Mouse (Mus musculus) retina, adult 2 months (tissue): ENCODE data around the gene Coro2b.

ENCODE experiments used
- DNase-seq: peaks from one replicate; pipeline ENCODE4 v3.0.0-alpha.2; 2012; ENCODE audit warnings: low read depth, low spot score

The Coro2b gene

DNA sequence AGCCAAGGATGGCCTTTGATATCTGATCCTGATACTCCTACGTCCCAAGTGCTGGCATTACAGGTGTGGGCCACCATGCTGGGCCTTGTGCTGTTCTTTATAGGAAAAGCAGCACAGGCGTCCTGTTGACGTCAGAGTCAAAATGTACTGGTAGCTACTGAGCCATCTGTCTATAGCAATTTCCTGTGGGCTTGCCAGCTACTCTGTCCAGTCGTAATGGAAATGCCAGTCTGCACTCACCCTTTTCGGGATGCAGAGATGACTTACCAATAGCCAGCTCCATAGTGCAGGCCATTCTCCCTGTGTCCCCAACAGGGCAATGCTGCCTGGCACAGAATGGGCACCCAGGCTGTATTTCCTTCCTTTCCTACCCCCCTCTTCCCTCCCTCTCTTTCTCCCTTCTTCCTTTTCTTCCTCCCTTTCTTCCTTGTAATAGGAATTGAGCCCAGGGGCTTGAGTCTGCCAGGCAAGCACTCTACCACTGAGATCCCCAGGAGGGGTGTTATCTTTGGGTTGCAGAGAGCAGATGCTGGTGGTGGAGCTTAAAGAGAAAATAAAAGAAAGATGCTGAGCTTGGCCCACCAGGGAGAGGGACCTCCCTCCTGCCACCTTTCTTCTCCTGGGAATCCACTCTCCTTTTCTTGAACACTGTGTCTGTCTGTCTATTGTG is 98.6 kb downstream of the Coro2b start:
- DNase-seq: no peak

DNA sequence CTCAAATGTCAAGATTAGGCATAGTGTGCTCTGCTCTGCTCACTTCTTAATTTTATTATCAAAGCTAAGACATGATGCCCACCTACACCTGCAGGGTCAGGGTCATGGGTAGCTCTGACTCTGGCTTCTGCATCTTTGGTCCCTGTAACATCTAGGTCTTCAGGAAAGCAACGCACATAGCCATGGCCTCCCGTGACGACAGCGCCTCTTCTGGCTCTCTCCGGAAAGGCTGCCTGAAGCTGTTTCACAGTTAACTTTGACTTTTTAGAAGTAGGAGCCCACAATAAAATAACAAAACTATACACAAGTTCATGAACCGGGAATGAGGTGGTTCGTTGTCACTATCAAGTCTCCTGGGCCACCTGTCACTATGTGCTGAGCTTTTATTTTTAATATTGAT is 99.4 kb downstream of the Coro2b start:
- no peak for DNase-seq

DNA sequence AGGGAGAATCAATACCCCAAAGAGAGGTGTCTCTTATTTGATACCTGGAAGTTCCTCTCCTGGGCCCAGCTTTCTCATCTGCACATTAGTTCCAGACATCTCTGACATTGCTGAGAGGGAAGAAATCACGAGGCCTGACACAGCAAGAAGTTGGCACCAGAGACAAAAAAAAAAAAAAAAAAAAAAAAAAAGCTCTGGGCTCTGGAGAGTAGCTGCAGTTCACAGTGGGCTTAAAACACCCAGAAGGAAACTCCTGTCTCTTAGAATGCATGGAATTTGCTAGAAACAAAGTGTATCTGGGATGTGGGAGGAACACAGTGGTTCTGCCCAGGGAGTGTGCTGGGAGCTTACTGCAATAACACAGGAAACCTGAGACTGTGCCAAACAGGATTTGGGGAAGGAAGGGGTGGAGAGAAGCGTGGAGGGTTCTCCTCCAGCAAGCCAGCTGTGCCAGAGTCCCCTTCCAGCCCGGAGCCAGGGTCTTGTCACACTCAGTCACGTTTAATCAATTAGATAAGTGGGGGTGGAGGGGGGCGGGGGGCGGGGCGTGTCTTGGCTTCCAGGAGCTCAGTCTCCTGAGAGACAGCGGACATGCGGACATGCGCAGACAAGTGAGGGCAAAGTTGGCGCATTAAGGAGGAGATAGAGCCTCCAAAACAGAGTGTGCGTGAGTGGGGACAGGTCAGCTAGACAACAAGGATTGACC is 101.1 kb downstream of the Coro2b start:
- no peak for DNase-seq

DNA sequence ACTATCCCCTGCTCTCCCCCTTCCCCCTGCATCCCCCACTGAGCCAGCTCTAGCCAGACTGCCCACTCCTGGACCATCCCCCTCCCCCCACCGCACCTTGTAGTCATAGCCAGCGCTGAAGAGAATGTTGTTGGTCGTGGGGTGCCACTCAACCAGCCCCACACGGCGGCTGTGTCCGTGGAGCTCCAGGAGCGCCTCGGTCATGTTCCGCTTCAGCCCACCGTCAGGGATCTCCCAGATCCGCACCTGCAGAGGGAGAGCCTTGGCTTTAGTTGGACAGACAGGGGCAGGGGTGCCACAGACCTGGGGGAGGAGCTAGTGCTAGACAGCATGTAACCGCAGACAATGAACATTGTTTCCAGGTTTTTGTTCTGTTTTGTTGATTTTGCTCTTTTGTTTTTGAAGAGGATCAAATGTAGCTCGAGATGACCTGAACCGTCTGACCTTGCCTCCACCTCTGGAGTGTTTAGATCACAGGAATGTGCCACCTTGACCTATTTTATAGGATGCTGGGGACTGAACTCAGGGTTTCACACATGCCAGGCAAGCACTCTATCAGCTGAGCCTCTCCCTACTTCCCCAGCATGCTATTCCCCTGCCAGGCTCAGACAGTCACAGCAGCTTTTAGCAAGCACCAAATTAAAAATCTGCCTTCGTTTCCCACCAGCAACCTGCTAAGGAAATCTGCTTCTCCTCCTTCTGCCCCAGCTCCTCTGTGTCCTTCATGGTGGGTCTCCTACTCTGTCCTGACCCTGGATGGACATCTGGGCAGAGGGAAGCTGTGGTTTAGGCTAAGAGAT is 104.4 kb downstream of the Coro2b start:
- no peak for DNase-seq

DNA sequence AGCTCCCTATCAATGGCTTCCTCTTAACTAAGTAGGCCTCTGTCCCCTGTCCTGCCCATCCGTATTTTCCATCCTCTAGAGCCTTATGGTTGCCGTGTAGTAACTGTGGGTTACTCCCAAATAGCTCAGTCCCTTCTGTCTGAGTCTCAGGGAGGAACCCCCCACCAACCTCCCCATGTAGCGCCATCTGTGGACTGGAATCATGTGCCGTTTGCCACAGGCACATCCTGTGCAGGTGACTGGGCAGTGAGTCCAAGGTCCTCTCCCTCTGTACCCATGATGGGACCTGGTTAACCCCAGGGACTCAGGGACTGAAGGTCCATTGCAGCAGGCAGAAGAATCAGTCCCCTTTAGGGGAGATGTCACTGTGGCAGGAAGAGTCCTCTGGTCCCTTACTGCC is 106.1 kb downstream of the Coro2b start:
- DNase-seq: no peak

DNA sequence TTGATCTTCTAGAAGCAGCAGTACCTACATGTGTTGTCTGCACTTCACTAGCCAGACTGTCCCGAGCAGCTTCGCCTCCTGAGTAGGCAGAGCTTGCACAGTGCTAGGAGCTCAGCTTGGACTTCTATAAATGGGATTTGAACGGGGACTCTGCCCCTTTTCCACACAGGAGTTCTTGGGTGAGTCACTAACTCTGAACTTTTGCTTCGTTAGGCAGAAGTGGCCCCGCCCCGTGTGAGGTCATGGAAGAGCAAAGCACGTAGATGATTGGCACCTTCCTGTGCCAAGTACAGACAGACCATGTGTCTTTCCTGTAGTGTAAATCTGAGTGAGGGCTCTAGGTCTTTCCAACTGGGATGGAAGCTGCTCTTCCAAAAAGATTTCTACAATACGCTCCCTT is 109.8 kb downstream of the Coro2b start:
- no peak for DNase-seq

DNA sequence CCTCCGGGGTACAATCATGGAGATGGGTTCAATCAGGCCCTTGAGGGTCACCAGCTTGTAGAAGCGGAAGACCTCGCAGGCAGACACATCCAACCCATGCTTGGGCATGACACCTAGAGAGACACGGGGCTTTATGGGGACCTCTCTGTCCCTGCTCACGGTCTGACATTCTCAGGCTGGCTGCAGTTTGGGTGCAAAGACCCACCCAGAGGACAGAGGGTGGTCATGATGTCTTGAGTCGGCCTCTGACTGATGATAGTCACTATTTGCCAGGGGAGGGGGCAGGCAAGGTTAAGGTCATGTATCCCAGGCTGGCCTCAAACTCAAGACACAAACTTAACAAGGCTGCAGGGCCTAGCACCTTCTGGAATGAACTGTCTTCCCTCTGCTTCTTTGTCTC is 110.3 kb downstream of the Coro2b start:
- DNase-seq: no peak

DNA sequence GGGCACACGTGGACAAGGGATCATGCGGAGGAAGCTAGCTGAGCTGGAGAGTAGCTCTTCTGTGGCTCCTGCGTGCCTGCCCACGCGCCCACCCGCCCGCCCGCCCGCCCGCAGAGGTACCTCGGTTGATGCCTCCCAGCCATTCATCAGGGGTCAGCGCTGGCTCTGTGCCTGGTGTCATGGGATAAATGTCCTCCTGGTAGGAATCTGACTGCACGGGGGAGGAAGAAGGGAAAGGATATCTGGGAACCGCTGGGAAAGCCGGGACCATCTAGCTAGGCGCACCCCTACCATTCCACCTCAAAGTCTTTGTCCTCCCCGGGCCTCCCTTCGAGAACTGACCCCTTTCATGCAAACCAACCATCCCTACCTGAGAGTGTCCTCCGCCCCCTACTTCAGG is 110.8 kb downstream of the Coro2b start:
- no peak for DNase-seq

DNA sequence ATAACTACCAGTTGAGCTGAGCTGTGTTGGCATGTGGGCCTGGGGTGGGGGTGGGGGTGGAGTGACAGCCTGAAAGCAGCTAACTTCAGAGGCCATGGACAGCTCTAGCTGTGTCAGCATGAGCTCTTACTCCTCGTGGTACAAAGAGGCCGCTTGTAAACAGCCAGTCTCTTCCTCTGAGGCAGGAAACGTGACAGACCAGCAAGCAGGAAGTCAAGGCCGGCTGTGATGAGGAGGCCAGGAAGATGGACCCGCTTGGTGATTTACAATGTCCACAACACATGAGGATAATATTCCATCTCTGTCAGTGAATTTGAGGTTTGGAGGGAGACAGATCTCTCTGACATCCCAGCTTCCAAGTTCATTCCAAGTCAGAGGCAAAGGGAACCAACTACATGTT is 111.6 kb downstream of the Coro2b start:
- no peak for DNase-seq

DNA sequence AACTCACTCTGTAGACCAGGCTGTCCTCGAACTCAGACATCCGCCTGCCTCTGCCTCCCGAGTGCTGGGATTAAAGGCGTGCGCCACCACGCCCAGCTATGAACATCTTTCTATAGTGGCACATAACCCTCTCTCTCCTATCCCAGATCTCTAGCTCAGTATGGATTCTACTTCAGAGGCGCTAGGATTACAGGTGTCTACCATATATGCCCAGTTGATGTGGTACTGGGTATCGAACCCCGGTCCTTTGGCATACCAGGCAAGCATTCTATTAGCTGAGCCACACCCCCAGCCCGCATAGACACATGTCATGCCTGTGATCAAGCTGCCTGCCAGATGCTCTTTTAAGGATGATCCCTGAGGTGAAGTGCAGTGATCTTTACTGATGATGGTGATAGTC is 113.0 kb downstream of the Coro2b start:
- DNase-seq: no peak

DNA sequence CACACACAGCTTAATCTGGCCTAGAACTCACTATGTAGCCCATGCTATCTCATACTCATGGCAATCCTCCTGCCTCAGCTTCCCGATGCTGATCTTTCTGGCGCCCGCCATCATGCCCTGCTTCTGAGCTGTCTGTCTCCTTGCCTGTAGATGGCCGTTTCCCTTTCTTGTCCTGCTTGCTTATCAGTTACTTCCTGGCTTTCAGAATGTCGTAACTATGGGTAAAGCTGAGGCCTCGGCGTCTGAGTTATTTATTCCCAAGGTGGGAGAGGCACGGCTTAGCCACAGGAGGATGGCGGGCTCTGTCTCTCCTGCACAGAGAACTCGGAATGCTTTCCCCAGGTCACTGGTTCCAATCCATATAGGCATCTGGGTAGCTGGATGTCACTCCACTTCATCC is 113.9 kb downstream of the Coro2b start:
- no peak for DNase-seq

DNA sequence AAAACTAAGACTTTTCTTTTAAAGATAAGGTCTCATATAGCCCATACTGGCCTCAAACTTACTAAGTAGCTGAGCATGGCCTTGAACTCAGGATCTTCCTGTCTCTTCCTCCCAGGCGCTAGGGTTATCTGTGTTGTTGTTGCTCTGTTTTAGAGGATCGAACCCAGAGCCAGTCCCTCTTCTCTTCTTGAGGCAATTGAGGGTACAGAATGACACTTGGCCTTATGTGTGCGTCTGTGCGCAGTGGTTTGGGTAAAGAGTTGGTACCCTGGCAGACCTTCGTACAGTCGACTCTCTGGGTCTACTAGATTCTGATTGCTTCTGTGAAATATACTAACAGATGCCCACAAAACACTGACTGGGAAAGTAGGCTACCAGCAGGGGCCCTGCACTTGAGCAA is 114.9 kb downstream of the Coro2b start:
- no peak for DNase-seq

DNA sequence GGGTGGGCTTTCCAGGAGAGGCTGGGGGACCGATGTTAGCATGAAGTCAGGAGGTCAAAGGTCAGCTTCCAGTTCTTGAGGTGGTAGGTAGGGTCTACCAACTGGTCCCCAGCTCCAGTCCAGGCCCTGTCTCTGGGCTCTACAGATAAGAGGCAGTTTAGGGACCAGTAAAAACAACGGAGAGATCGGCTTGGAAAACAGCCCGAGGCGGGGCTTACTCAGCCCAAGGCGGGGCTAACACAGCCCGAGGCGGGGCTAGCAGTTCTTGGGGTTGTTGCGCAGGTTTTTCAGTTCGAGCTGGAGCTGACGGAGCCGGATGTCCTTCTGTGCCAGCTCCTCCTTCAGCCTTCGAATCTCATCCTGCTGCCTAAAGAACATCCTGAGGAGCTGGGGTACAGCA is 115.8 kb downstream of the Coro2b start:
- DNase-seq: no peak

DNA sequence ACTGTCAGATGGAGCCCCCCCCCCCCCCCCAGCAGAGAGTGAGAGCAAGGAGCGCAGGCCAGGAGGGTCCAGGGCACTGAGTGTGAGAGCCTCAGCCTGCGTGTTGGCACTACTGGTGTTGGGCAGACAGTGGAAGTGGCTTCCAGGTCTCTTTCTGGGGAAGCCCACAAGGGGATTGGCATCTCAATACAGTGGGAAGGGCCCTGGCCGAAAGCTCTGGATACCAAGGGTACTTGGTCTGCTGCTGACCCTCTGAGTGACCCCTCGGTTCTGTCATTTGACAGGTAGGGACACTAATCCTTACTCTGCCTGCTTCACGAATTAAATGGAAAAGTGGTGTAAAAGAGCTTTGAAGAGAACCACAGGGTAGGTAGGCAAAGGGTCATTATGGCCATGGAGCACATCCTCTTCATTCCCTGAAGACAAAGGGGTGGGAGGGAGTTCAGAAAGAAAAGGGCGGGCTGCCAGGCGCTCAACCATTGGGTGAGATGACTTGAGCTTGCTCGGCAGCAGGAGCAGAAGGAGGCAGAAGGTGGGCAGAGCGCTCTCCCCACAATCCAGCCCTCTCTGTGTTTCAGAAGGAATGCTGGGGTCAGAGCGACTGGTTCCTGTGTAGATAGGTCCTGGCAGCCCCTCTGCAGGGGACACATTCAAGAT is 116.5 kb downstream of the Coro2b start:
- DNase-seq: no peak

DNA sequence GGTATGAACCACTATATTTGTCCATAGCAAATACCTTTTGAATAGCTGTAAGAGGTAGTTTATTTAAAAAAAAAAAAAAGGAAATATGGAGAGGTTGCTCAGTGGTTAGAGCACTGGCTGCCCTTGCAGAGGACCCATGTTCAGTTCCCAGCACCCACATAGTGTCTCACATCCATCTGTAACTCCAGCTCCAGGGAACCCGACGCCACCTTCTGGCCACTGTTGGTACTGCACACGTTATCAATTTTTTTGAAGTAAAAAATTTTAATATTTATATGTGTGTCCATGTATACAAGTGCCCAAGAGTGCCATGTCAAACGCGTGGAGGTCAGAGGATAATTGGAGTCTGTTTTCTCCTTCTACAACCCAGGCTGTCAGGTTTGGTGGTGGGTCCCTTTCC is 118.1 kb downstream of the Coro2b start:
- DNase-seq: no peak

DNA sequence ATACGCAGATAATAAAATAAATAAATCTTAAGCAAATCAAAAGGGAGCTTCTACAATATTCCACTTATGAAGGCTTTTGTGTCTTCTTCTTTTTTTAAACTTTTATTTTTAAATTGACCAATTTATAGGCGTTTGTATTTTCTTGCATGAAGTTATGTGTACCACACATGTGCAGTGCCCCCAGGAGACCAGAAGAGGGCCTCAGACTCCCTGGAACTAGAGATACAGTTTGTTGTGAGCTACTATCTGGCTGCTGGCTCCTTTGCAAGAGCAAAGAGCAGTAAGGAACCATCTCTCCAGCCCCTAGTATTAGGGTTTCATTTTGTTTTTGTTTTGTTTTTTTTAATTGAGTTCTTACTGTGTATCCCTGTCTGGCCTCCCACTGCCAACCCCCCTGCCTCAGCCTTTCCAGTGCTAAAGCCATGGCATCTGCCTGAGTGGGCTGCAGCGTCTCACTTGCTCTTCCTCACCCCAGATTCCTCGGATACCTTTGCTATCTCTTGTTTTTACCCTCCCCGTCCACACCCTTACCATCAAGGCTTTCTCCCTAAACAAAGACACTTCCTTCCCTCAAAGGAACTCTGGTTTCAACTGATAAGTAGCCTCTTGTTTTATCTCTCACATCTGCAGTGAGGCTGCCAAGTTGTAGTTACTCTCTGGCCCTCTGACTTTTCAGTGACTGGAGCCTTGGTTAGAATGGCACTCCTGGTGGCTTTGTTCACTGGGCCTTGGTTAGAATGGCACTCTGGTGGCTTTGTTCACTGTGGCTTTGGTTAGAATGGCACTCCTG is 129.3 kb downstream of the Coro2b start:
- no peak for DNase-seq

DNA sequence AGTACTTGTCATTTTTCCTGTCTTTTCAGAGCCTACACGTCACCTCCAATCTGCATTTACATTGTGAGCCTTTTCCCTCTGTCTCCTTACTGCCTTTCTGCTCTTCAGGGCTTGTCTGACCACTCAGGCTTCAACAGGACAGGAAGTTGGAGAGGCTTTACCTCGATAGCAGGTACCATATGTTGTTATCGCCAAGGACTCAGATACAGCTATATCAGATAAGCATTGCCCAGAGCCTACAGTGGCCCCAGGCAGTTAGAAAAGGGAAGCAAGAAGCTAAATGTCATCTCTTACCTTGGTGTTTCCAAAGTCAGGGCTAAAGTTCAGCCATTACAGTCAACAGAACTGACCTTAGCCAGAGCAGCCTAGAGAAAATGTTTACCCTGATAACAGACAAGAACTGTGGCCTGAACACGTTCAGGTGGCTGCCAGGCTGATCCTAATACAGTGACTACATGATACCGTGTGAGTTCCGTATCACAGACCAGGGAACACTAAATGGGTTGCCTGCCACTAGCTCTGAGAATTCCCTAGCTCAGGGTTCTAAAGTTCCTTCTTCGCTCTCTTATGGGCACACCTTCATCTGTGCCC is 130.3 kb downstream of the Coro2b start:
- DNase-seq: no peak

DNA sequence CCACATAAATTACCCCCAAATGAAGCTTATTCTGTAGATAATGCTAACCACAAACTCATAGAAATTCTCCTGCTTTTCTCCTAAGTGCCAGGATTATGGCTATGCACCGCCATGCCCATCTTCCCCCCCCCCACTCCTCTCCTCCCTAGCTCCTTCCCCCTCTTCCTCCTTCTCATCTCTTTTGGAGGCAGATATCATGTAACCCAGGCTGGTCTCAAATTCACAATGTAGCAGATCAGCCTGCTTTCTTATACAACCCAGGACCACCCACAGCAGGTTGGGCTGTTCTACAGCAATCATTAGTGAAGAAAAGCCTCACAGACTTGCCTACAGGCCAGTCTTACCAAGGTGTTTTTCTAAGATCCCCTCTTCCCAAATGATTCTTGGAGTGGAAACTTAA is 135.3 kb downstream of the Coro2b start:
- no peak for DNase-seq

DNA sequence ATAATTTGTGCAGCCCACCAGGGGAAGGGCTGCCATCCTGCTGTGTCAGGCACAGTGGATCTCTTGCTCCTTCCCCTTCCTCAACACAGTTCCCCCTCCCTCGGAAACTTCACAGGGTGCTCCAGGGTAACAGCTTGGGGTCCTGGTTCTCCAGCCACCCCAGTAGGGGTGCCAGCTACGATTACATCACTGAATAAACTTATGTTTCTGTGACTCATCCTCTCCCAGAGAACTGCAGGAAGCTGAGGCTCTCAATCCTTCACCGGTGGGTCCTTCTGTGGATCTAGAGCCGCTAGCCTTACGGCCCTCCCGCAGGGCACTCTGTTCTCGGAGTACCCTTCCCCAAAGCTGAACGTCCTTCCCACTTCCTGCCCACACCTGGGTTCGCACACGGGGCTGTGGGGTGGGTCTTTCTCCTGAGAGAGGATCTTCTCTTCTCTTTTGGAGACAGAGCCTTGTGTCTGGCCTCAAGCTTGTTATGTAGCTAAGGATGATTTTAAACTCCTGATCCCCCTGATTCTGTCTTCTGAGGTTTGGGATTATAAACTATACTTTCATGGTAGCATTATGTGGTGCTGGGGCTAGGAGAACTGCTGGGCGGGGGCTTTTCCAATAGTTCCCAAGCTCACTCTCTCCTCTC is 136.2 kb downstream of the Coro2b start:
- DNase-seq: no peak

DNA sequence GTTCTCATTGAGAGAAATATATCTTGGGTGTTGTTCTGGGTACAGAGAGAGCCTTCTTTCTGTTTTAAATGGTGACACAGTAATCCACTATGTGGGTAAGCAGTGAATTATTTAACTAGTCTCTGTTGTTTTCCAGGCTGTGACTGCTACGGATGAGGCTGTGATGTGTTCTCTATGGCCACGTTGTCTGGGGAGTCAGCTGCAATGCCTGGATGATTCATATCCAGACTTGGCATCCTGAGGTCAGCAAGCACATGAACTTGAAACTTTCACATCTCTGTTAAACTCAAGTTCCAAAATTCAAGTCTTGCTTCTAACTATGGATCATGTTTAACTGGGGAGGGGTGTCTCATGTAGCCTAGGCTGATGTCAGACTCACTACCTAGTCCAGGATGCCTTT is 142.7 kb downstream of the Coro2b start:
- no peak for DNase-seq

DNA sequence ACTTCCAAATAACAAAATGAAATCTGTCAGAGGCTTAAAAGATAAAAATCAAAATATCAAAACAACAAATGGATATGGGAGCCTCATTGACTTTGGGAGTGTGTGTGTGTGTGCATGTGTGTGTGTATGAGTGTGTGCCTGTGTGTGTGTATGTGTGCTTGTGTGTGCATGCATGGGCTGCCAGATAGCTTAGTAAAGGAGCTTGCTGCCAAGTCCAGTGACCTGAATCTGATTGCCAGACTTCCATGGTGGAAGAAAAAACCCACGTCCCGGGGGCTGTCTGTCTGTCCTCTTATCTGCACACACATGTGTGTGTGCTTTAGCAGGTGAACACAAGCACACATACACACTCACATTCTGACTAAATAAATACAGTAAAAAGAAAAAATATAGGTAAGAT is 143.3 kb downstream of the Coro2b start:
- no peak for DNase-seq
